Mouse (Mus musculus) testis, postnatal 10 days (tissue): ENCODE data around the gene Slc26a8.
A peak's percentile ranks its signal among the peaks of the same experiment; 100 is the strongest.

ENCODE experiments used
- DNase-seq: peaks from one replicate; pipeline ENCODE4 v3.0.0; 2021; ENCODE audit warnings: low spot score

Gene Slc26a8

DNA sequence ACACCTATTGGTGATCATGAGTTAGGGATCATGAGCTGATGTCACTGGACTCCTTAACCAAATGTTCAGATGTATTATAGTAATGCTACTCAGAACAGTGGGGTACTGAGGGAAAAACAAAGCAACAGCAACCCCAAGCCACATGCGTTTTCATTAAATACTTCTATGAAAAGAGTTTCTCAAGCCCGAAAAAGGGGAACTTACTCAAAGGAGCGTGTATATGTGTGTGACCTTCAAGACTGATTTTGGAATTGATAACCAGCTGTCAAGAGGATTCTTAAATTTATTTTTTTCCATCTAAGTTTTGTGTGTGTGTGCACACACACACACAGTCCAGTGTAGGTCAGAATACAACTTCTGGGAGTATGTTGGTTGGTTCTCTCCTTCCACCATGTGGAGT is 49.9 kb downstream of the Slc26a8 start:
- no peak for DNase-seq

GRCm38 (mm10) chr17:28637711-28638690 is 52.0 kb downstream of the Slc26a8 start:
- DNase-seq, result no peak

DNA sequence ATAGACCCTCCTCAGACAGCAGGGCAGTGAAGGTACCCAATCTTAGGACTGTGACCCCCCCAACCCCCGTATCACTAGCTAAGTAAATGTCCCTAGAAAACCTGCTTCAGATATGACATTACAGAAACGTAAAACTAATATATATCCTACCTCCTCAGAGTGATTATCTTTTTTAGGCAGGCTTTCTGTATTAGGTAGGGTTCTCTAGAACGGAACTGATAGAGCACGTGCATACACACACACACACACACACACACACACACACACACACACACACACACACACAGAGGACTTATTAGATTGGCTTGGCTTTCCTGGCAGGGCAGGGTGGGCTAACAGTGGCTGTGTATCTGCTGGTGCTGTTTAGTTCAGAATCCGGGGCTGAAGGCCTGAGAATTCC is 54.2 kb downstream of the Slc26a8 start:
- DNase-seq, result no peak

- no peak for DNase-seq
Measured at GRCm38 (mm10) chr17:28629125-28629524, 60.9 kb downstream of the Slc26a8 start.

- DNase-seq, result no peak
Measured at GRCm38 (mm10) chr17:28628248-28629124, 61.5 kb downstream of the Slc26a8 start.

DNA sequence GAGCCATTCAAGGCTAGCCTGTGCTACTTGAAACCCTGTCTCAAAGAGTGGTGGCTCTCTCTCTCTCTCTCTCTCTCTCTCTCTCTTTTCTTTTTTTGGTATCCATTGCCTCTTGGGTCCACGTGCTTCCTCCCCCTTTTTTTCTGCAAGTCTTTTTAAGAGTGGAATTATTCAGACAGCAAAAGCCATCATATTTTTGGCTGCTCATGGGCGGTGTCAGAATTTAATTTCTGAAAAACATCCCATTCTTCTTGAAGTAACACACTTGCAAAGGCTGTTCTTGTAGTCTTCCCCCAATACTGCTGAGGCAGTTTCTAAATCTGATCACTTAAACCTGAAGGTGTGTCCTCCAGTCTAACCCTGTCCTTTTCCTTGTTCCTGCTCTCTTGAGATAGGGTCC is 63.1 kb downstream of the Slc26a8 start:
- DNase-seq, result no peak

- DNase-seq, result no peak
Measured at GRCm38 (mm10) chr17:28625327-28625726, 64.7 kb downstream of the Slc26a8 start.

DNA sequence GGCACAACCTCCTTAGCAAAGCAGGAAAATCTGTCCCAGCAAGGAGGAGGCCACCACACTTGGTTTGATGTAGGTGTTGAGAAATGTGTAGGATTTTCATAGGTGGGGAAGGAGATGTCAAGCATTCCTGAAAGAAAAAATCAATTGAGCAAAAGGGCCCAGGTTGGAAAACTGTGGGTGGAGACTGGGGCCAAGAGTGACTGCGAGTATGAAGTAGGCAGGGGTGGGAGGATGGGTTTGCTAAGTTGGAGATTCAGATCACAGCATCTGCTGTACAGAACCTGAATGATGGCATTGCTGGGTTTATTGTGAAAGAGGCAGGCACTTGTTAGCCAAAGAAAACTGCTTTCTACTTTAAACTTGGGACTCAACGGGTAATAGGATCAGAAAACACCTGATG is 65.2 kb downstream of the Slc26a8 start:
- no peak for DNase-seq

- DNase-seq, result peak; percentile 95
Measured at GRCm38 (mm10) chr17:28622300-28622759, 67.7 kb downstream of the Slc26a8 start, which contains the start of gene Srpk1. Gene Srpk1, minus strand, starts transcription at chr17:28622709.

GRCm38 (mm10) chr17:28621381-28622299 is 68.4 kb downstream of the Slc26a8 start:
- DNase-seq, result peak; percentile 69

DNA sequence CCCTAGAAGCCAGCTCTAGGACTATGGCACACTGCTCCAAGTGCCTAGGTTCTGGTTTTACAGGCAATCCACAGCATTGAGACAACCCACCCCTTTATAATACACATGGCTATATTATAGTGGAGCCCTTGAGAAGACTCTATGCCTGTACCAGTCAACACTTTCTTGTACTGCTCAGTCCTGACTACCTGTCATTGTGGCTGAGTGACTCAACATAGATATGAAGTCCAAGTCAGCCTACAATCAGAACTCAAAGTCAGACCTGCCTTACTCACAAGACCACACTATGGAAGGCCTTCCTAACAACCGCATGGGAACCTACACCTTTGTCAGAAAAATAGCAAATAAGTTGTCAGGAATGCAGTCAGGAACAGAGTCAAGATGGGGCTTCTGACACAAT is 71.3 kb downstream of the Slc26a8 start:
- no peak for DNase-seq

DNA sequence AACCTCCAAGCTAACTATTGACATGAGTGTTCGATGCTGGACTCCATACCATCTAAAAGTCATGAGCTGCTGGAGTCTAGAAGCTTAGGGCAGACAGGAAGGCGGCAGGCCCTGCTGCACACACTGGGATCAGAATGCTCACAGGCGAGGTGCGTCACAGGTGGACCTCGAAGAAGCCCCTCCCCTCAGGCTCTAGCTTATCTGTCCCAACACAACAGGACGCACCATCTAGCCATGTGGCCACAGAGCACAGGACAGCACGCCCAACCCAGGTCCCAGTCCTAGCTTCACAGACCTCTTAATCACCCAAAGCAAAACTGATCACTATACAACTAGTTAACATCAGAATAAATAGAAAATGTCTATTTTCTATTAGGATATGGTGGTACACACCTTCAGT is 71.9 kb downstream of the Slc26a8 start:
- no peak for DNase-seq

- DNase-seq, result no peak
Measured at GRCm38 (mm10) chr17:28617636-28618035, 72.4 kb downstream of the Slc26a8 start.

DNA sequence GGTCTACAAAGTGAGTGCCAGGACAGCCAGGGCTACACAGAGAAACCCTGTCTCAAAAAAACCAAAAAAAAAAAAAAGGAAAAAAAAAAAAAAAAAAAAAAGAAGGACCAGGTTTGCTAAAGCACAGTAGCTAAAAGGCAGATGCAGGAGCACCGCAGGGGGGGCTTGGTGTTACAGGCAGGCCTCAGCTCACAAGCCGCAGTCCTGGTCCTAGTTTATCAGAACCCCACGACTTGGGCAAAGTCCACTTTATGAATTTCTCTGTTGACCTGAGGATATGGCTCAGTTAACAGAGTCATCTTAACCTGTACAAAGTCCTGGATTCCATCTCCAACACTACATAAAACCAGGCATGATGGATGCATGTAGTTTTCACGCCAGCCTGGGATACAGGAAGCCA is 74.7 kb downstream of the Slc26a8 start:
- no peak for DNase-seq

DNA sequence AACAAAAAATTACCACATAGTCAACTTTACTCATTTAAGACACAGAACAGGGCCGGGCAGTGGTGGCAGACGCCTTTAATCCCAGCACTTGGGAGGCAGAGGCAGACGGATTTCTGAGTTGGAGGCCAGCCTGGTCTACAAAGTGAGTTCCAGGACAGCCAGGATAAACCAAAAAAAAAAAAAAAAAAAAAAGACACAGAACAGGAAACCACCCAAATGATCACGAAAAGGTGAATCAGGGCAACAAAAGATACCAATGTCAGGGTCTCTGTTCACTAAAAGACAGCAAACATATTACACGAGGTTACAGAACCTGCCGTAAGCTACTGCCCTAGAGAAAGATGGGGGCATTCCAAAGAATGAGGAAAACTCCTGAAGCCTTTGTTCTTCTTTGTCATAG is 76.9 kb downstream of the Slc26a8 start:
- no peak for DNase-seq

GRCm38 (mm10) chr17:28612603-28613002 is 77.4 kb downstream of the Slc26a8 start:
- DNase-seq, result no peak

- no peak for DNase-seq
Measured at GRCm38 (mm10) chr17:28609543-28609942, 80.5 kb downstream of the Slc26a8 start.

GRCm38 (mm10) chr17:28601557-28602250 is 88.3 kb downstream of the Slc26a8 start:
- no peak for DNase-seq

- DNase-seq, result no peak
Measured at GRCm38 (mm10) chr17:28600780-28601179, 89.3 kb downstream of the Slc26a8 start.

GRCm38 (mm10) chr17:28593965-28594364 is 96.1 kb downstream of the Slc26a8 start:
- DNase-seq, result no peak

GRCm38 (mm10) chr17:28592998-28593397 is 97.0 kb downstream of the Slc26a8 start:
- DNase-seq, result peak; percentile 90
